Mouse (Mus musculus): ENCODE data around the gene Pnpla1.

- TF ChIP-seq CTCF (conservative IDR thresholded peaks at IDR 0.05 in 1 of 2, IDR thresholded peaks at IDR 0.05 in 1 of 2; ENCODE audit: low read depth in 2 of 2, low read length in 2 of 2), result no peak
- TF ChIP-seq POLR2A (IDR thresholded peaks at IDR 0.05; ENCODE audit: low read depth, low read length), result peak; percentile 79
- TF ChIP-seq E2F4 (IDR thresholded peaks at IDR 0.05; ENCODE audit: insufficient replicate concordance, low read depth, low read length), result no peak
- TF ChIP-seq JUND (conservative IDR thresholded peaks at IDR 0.05; ENCODE audit: low read depth, low read length), result no peak
- TF ChIP-seq ELF1 (IDR thresholded peaks at IDR 0.05; ENCODE audit: low read depth, low read length), result peak; percentile 89
- TF ChIP-seq HCFC1 (IDR thresholded peaks at IDR 0.05; ENCODE audit: low read depth, low read length), result peak; percentile 65
- peak; percentile 55; the same call in 1 of the 2 replicates for TF ChIP-seq NELFE (IDR thresholded peaks at IDR 0.05; ENCODE audit: low read depth, low read length)
- TF ChIP-seq CHD1 (IDR thresholded peaks at IDR 0.05; ENCODE audit: low read depth, low read length), result no peak
- TF ChIP-seq EP300 (IDR thresholded peaks at IDR 0.05; ENCODE audit: low read length), result no peak
- no peak for TF ChIP-seq POLR2AphosphoS2 (IDR thresholded peaks at IDR 0.05; ENCODE audit: low read depth, low read length)
Measured at GRCm38 (mm10) chr17:28899427-28899826, 41.2 kb downstream of the Pnpla1 start.

Data from CH12.LX (cell line).